Mouse (Mus musculus) heart, postnatal 0 days (tissue): ENCODE data around the gene Susd1. TPM values are rescaled to one million over a fixed set of nuclear protein-coding genes. Genes with fewer than 3 reads are reported as not detected.

Experiments
- ATAC-seq: fragments of 200-750 bp; cut with Nextera tagmentation; 2 replicates; pipeline ENCODE4 v1.8.0; 2017; ENCODE audit warnings: low read depth, moderate number of reproducible peaks, moderate library complexity; ENCODE audit not compliant: insufficient read depth
- DNase-seq: peaks from one replicate; pipeline ENCODE4 v3.0.0-alpha.2; 2016; ENCODE audit warnings: low spot score
- H3K27ac ChIP-seq: fragments of 300-500 bp; sonication (generic); 2 replicates; pipeline ENCODE4 v1.5.1; 2014; ENCODE audit warnings: low read depth, mild to moderate bottlenecking
- H3K27me3 ChIP-seq: fragments of 300-500 bp; sonication (generic); 2 replicates; pipeline ENCODE4 v1.6.1; 2014; ENCODE audit warnings: low read length, mixed read lengths; ENCODE audit not compliant: control insufficient read depth, insufficient read depth
- H3K36me3 ChIP-seq: fragments of 300-500 bp; sonication (generic); replicated peaks from 2 replicates; pipeline ENCODE4 v1.6.1; 2014; ENCODE audit warnings: low read length, mixed read lengths; ENCODE audit not compliant: control insufficient read depth, insufficient read depth
- H3K4me1 ChIP-seq: fragments of 300-500 bp; sonication (generic); 2 replicates; pipeline ENCODE4 v1.6.1; 2014; ENCODE audit warnings: antibody characterized with exemption; ENCODE audit not compliant: control insufficient read depth, insufficient read depth
- H3K4me2 ChIP-seq: fragments of 300-500 bp; sonication (generic); 2 replicates; pipeline ENCODE4 v1.6.1; 2014; ENCODE audit warnings: low read depth, mild to moderate bottlenecking, low read length, moderate library complexity
- H3K4me3 ChIP-seq: fragments of 300-500 bp; sonication (generic); 2 replicates; pipeline ENCODE4 v1.5.1; 2014; ENCODE audit warnings: low read depth, low read length
- H3K9ac ChIP-seq: fragments of 300-500 bp; sonication (generic); replicated peaks from 2 replicates; pipeline ENCODE4 v1.6.1; 2014; ENCODE audit warnings: low read depth, low read length, mixed read lengths
- H3K9me3 ChIP-seq: fragments of 300-500 bp; sonication (generic); replicated peaks from 2 replicates; pipeline ENCODE4 v1.6.1; 2016; ENCODE audit warnings: low read length; ENCODE audit not compliant: control insufficient read depth
- CTCF ChIP-seq: IDR thresholded peaks from 2 replicates; pipeline ENCODE4 v1.5.1; 2016; ENCODE audit warnings: antibody characterized with exemption, control low read depth, low read depth
- EP300 ChIP-seq: IDR thresholded peaks from 2 replicates; pipeline ENCODE4 v1.6.1; 2016; ENCODE audit warnings: antibody characterized with exemption, low read depth
- WGBS: fragments of 180-500 bp; shearing (Covaris S2); extraction: QIAGEN DNeasy Blood & Tissue Kit; methylation state at CpG from one replicate; pipeline ENCODE4 v1.1.7; 2014; 5-methylcytosine and 5-hydroxymethylcytosine counted together
- polyA plus RNA-seq: library from polyadenylated mRNA; unstranded; fragments of >200 nt; fragmentation: Nextera tagmentation; extraction: Ambion mirVana; gene quantifications from 2 replicates; pipeline ENCODE4 v1.2.1, GENCODE M21; 2015
- total RNA-seq: library from RNA; depleted of rRNA; stranded (reverse); fragments of >200 nt; gene quantifications from 2 replicates; pipeline ENCODE4 v1.2.3, GENCODE M21; 2014; ENCODE audit warnings: low replicate concordance

Gene Susd1
- total and polyA plus RNA-seq, 2 experiments from 2014 or later = 2.1 to 6.2 TPM

- 31% methylated on average over 9 of the region's 9 CpGs for WGBS
- peaks cover 28% of the 10 kb centered on the region for H3K4me1 ChIP-seq
- H3K4me2 ChIP-seq = no peak overlapping the region
- H3K4me3 ChIP-seq = no peak overlapping the region
- ATAC-seq (peak; percentile 76), DNase-seq (peak; percentile 78)
- H3K27me3 ChIP-seq = no peaks in the 10 kb centered on the region
- H3K9ac ChIP-seq = peak overlapping the region; percentile 22; the same call in 1 of the 2 replicates
- TF ChIP-seq EP300 = no peak
- TF ChIP-seq CTCF = no peak
- no peaks in the 10 kb centered on the region for H3K9me3 ChIP-seq
- peak overlapping the region; percentile 47 for H3K27ac ChIP-seq
- no peaks in the 10 kb centered on the region for H3K36me3 ChIP-seq
Observed at GRCm38 (mm10) chr4:59335616-59336438, 102.6 kb downstream of the Susd1 start.

- H3K4me3 ChIP-seq = no peak overlapping the region
- no peak overlapping the region for H3K4me2 ChIP-seq
- ATAC-seq = no peak
- no peaks in the 10 kb centered on the region for H3K9me3 ChIP-seq
- no peaks in the 10 kb centered on the region for H3K36me3 ChIP-seq
- WGBS = 89% methylated on average over 7 of the region's 7 CpGs
- peaks cover 33% of the 10 kb centered on the region for H3K4me1 ChIP-seq
- H3K27ac ChIP-seq = no peak overlapping the region
- DNase-seq = no peak
- H3K9ac ChIP-seq = no peak overlapping the region
- no peaks in the 10 kb centered on the region for H3K27me3 ChIP-seq
- TF ChIP-seq EP300 = no peak
- TF ChIP-seq CTCF = no peak
Observed at GRCm38 (mm10) chr4:59335101-59335500, 103.3 kb downstream of the Susd1 start.

- Histone ChIP-seq H3K27ac (no peak overlapping the region), H3K27me3 (no peaks in the 10 kb centered on the region), H3K4me2 (no peak overlapping the region), H3K9ac (no peak overlapping the region), H3K4me1 (peaks cover 33% of the 10 kb centered on the region), H3K36me3 (no peaks in the 10 kb centered on the region), H3K9me3 (no peaks in the 10 kb centered on the region), H3K4me3 (no peak overlapping the region)
- WGBS = 91% methylated on average over 4 of the region's 4 CpGs
- no peak for ATAC-seq
- TF ChIP-seq EP300 = no peak
- no peak for TF ChIP-seq CTCF
- no peak for DNase-seq
Observed at GRCm38 (mm10) chr4:59334236-59334635, 104.2 kb downstream of the Susd1 start.

GRCm38 (mm10) chr4:59333424-59333895 is 105.0 kb downstream of the Susd1 start:
- no peak overlapping the region for H3K4me3 ChIP-seq

GRCm38 (mm10) chr4:59332691-59333423 is 105.6 kb downstream of the Susd1 start:
- peaks cover 33% of the 10 kb centered on the region for H3K4me1 ChIP-seq
- H3K4me3 ChIP-seq = no peak overlapping the region
- TF ChIP-seq EP300 (no peak), CTCF (no peak)
- no peaks in the 10 kb centered on the region for H3K27me3 ChIP-seq
- H3K9ac ChIP-seq = no peak overlapping the region
- H3K27ac ChIP-seq = no peak overlapping the region
- H3K9me3 ChIP-seq = no peaks in the 10 kb centered on the region
- WGBS = 92% methylated on average over 9 of the region's 9 CpGs
- ATAC-seq (no peak), DNase-seq (no peak)
- H3K36me3 ChIP-seq = no peaks in the 10 kb centered on the region
- H3K4me2 ChIP-seq = no peak overlapping the region

More at GRCm38 (mm10) chr4:59333424-59333895, 105.0 kb downstream of the Susd1 start:
- Histone ChIP-seq H3K36me3 (no peaks in the 10 kb centered on the region), H3K9me3 (no peaks in the 10 kb centered on the region), H3K27me3 (no peaks in the 10 kb centered on the region), H3K4me2 (no peak overlapping the region), H3K4me1 (peaks cover 33% of the 10 kb centered on the region), H3K9ac (no peak overlapping the region), H3K27ac (no peak overlapping the region)
- DNase-seq = no peak
- no peak for ATAC-seq
- 91% methylated on average over 14 of the region's 14 CpGs for WGBS
- TF ChIP-seq EP300 (no peak), CTCF (no peak)
